Mouse (Mus musculus): ENCODE measurements around the gene Pdcd7. TPM values are rescaled to one million over a fixed set of nuclear protein-coding genes. Genes with fewer than 3 reads are reported as not detected.

Gene Pdcd7
- polyA plus RNA-seq, 1 experiment from 2014 or later = 4.0 TPM

DNA sequence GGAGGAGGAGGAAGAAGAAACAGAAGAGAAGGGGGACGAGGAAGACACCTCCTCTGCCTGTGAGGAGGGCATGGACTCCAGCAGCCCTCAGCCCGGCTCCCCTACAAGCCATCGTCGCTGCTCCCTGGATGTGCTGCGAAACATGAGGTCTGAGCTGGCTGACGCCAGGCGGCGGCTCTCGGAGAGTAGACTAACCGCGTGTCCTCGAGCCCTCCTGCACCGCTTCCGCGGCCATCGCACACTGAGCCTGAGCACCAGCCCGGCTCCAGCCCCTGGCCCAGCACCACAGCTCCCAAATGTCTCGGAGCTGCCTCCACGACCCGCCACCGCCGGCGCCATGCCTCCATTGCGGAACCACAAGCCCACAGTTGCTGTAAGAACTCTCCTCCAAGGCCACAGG is 25.9 kb downstream of the Pdcd7 start:
- ATAC-seq = no peak
- H3K36me3 ChIP-seq (ENCODE audit: control insufficient read depth, insufficient read depth, low read length) = peaks cover 13% of the 10 kb centered on the region
- no peak overlapping the region for H3K4me3 ChIP-seq (ENCODE audit: low read length)
- H3K4me2 ChIP-seq (ENCODE audit: low read length) = no peak overlapping the region
- H3K27me3 ChIP-seq (replicated peaks; ENCODE audit: control insufficient read depth, insufficient read depth, low read length) = no peaks in the 10 kb centered on the region
- no peaks in the 10 kb centered on the region for H3K9me3 ChIP-seq (ENCODE audit: control insufficient read depth, low read length)
- H3K9ac ChIP-seq (ENCODE audit: low read depth, low read length) = no peak overlapping the region
- WGBS = 83% methylated on average over 24 of the region's 24 CpGs
- no peak overlapping the region for H3K27ac ChIP-seq (ENCODE audit: low read depth, low read length)
- H3K4me1 ChIP-seq (ENCODE audit: control insufficient read depth, insufficient read depth, low read depth, low read length) = no peaks in the 10 kb centered on the region

DNA sequence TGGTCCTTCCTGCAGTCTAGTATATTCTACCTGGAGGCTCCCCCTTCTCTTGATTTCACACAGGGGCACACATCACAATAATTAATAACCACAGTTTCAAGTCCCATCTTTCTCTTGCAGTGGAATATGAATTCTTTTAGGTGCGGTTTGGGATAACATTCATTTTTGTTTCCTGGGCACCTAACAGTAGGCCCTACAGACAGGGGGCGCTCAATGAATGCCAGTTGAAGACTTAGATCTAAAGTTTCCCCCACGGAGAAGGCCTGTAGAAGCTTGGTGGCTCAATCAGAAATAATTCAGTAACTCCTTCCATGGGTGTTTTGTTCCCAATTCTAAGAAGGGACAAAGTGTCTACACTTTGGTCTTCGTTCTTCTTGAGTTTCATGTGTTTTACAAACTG is 26.5 kb downstream of the Pdcd7 start:
- WGBS = 79% methylated on average over 4 of the region's 4 CpGs
- Histone ChIP-seq H3K4me3 (ENCODE audit: low read length) (no peak overlapping the region), H3K9me3 (ENCODE audit: control insufficient read depth, low read length) (no peaks in the 10 kb centered on the region), H3K27ac (ENCODE audit: low read depth, low read length) (no peak overlapping the region), H3K27me3 (replicated peaks; ENCODE audit: control insufficient read depth, insufficient read depth, low read length) (no peaks in the 10 kb centered on the region), H3K4me1 (ENCODE audit: control insufficient read depth, insufficient read depth, low read depth, low read length) (no peaks in the 10 kb centered on the region), H3K9ac (ENCODE audit: low read depth, low read length) (no peak overlapping the region), H3K4me2 (ENCODE audit: low read length) (no peak overlapping the region), H3K36me3 (ENCODE audit: control insufficient read depth, insufficient read depth, low read length) (peaks cover 18% of the 10 kb centered on the region)
- no peak for ATAC-seq

DNA sequence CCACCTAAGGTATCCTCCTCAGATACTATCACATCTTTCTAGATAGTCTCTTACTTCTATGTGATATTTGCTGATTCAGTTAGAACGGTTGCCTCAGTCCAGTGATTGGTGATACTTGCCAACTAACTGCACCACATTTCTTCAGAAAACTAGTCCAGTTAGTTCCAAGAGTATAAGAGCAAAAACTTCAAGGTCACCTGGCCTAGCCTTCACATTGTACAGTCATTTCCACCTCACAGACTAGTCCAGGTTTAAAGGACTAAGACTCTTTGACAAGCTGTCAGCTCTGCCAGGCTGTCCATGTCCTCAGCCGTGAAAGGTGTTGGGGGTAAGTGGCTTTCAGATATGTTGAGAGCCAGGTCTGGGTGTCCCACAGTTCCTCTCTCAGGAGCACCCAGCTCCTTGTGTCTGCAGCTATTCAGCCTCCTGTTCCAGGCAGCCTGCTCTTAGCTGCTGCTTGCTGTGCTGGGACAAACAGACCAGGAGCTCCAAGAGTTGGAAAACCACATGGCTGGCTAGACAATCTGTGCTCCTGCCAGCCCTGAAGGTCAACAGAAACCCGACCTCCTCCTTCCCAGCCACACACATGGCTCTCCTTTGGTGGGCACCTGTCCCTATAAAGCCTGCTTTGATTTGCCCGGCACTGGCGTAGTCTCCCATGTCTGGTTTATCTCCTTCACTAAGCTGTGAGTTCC is 28.7 kb downstream of the Pdcd7 start:
- no peaks in the 10 kb centered on the region for H3K4me1 ChIP-seq (ENCODE audit: control insufficient read depth, insufficient read depth, low read depth, low read length)
- no peaks in the 10 kb centered on the region for H3K9me3 ChIP-seq (ENCODE audit: control insufficient read depth, low read length)
- no peak overlapping the region for H3K27ac ChIP-seq (ENCODE audit: low read depth, low read length)
- ATAC-seq = no peak
- peaks cover 15% of the 10 kb centered on the region for H3K36me3 ChIP-seq (ENCODE audit: control insufficient read depth, insufficient read depth, low read length)
- H3K27me3 ChIP-seq (replicated peaks; ENCODE audit: control insufficient read depth, insufficient read depth, low read length) = no peaks in the 10 kb centered on the region
- no peak overlapping the region for H3K9ac ChIP-seq (ENCODE audit: low read depth, low read length)
- WGBS = 85% methylated on average over 5 of the region's 5 CpGs
- H3K4me3 ChIP-seq (ENCODE audit: low read length) = no peak overlapping the region
- H3K4me2 ChIP-seq (ENCODE audit: low read length) = no peak overlapping the region

DNA sequence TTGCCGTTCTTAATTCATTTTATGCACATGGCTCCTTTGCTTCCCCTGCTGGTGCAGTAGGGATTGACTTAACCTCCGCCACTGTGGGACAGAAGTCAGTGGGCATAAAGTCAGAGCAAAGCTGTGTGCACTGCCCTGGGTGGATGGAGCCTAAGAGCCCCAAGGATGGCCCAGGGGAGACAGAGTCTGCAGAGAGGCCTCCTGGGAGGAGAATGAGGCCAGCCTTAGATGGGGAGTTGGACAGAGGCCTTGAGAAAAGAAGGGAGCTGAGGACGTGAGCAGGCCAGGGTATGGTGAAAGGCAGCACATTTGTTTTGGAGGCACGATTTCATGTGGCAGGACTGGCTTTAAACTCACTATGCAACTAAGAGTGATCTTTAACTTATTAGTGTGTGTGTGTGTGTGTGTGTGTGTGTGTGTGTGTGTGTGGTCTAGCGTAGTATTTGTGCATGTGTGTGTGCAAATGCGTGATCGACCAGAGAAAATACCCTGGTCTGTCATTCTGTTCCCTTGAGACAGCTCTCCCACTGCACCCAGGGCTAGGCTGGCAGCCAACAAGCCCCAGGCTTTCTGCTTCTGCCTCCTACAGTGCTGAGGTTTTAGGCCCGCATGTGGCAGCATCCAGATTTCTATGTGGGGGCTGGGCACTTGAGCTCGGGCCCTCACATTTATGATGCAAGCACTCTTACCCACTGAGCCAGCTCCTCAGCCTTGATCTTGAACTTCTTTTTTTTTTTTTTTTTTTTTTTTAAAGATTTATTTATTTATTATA is 29.4 kb downstream of the Pdcd7 start:
- 77% methylated on average over 9 of the region's 9 CpGs for WGBS
- no peaks in the 10 kb centered on the region for H3K9me3 ChIP-seq (ENCODE audit: control insufficient read depth, low read length)
- peaks cover 15% of the 10 kb centered on the region for H3K36me3 ChIP-seq (ENCODE audit: control insufficient read depth, insufficient read depth, low read length)
- no peak overlapping the region for H3K9ac ChIP-seq (ENCODE audit: low read depth, low read length)
- H3K4me1 ChIP-seq (ENCODE audit: control insufficient read depth, insufficient read depth, low read depth, low read length) = no peaks in the 10 kb centered on the region
- ATAC-seq = no peak
- H3K27ac ChIP-seq (ENCODE audit: low read depth, low read length) = no peak overlapping the region
- no peak overlapping the region for H3K4me2 ChIP-seq (ENCODE audit: low read length)
- no peaks in the 10 kb centered on the region for H3K27me3 ChIP-seq (replicated peaks; ENCODE audit: control insufficient read depth, insufficient read depth, low read length)
- no peak overlapping the region for H3K4me3 ChIP-seq (ENCODE audit: low read length)

DNA sequence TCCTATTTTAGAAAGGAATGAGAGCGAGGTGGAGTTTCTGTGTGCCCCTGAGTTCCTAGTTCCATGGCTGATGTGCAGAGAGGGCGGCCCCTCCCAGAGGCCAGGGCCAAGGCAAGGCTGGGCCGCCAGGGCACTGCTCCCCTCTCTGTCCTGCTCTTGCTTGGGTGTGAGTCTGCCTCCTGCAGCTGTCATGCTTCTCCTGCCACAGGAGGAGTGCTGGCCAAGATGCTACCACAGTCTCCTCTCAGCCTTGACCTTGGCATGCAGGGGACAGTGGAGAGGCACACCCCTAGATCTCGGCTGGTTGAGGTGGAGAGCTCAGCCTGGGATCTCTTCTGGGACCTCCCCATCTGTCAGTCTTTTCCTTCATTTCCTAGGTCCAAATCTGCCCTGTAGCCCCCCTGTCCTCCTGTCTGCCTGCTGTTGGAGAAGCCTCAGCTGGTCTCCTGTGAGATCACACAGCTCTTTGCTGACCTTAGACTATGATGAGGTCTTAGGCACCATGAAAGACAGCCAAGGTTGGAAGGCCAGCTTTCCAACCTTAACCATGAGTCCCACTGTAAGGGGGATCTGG is 35.2 kb downstream of the Pdcd7 start:
- H3K9ac ChIP-seq (ENCODE audit: low read depth, low read length) = no peak overlapping the region
- no peaks in the 10 kb centered on the region for H3K9me3 ChIP-seq (ENCODE audit: control insufficient read depth, low read length)
- no peak for ATAC-seq
- H3K27ac ChIP-seq (ENCODE audit: low read depth, low read length) = no peak overlapping the region
- H3K4me1 ChIP-seq (ENCODE audit: control insufficient read depth, insufficient read depth, low read depth, low read length) = no peaks in the 10 kb centered on the region
- no peaks in the 10 kb centered on the region for H3K27me3 ChIP-seq (replicated peaks; ENCODE audit: control insufficient read depth, insufficient read depth, low read length)
- 74% methylated on average over 4 of the region's 4 CpGs for WGBS
- no peak overlapping the region for H3K4me3 ChIP-seq (ENCODE audit: low read length)
- peaks cover 6% of the 10 kb centered on the region for H3K36me3 ChIP-seq (ENCODE audit: control insufficient read depth, insufficient read depth, low read length)
- H3K4me2 ChIP-seq (ENCODE audit: low read length) = no peak overlapping the region

DNA sequence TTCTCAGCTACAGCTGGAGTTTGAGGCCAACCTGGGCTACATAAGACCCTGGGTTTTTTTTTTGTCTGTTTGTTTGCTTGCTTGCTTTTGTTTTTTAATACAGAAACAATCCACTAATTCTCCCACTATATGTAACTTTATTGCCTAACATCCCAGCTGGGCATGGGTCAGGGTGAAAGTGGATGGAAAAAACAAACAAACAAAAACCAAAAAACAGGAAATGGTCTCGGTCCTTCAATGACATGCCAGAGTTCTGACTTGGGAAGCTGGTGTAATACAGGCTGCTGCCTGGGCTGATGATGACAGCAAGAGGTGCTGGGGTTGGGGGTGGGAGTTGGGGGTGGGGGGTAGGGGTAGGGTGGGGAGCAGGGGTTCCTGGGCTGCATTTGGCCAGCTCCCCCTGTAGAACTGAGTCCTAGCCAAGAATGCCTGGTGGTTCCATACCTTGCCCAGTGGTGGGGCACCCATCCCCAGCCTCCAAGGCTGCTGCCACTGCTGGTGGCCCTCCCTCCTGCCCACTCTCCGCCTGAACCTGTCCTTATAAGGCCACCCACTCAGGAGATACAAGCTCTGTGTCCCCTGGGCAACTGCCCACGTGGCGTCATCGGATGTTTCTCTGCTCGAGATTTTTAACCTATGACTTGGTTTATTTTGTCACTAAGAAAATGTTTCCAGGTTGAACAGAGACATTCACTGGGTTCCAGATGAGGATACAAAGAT is 36.3 kb downstream of the Pdcd7 start:
- Histone ChIP-seq H3K9me3 (ENCODE audit: control insufficient read depth, low read length) (no peaks in the 10 kb centered on the region), H3K27ac (ENCODE audit: low read depth, low read length) (no peak overlapping the region), H3K36me3 (ENCODE audit: control insufficient read depth, insufficient read depth, low read length) (peaks cover 3% of the 10 kb centered on the region; the same call in 1 of the 2 replicates), H3K4me2 (ENCODE audit: low read length) (no peak overlapping the region), H3K9ac (ENCODE audit: low read depth, low read length) (no peak overlapping the region), H3K4me1 (ENCODE audit: control insufficient read depth, insufficient read depth, low read depth, low read length) (no peaks in the 10 kb centered on the region), H3K4me3 (ENCODE audit: low read length) (no peak overlapping the region), H3K27me3 (replicated peaks; ENCODE audit: control insufficient read depth, insufficient read depth, low read length) (no peaks in the 10 kb centered on the region)
- ATAC-seq = no peak
- 75% methylated on average over 6 of the region's 6 CpGs for WGBS

DNA sequence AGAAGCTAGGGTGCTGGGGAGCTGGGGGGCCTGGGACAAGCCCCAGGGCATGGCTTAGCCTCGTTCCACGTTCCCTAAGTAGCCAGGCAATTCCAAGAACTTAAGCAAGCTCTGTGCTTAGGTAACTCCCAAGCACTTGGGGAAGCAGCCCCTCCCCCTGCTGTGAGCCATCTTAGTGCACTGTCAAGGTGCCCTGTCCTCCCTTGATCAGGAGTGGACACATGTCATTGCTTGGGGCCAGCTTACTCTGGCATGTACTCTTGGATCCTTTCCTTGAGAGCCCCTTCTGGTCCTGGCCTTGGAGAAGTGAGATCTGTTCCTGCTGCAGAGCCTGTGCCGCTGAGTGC is 36.8 kb downstream of the Pdcd7 start:
- Histone ChIP-seq H3K27me3 (replicated peaks; ENCODE audit: control insufficient read depth, insufficient read depth, low read length) (no peaks in the 10 kb centered on the region), H3K36me3 (ENCODE audit: control insufficient read depth, insufficient read depth, low read length) (no peaks in the 10 kb centered on the region), H3K9me3 (ENCODE audit: control insufficient read depth, low read length) (no peaks in the 10 kb centered on the region), H3K27ac (ENCODE audit: low read depth, low read length) (no peak overlapping the region), H3K4me2 (ENCODE audit: low read length) (no peak overlapping the region), H3K4me3 (ENCODE audit: low read length) (no peak overlapping the region), H3K4me1 (ENCODE audit: control insufficient read depth, insufficient read depth, low read depth, low read length) (no peaks in the 10 kb centered on the region), H3K9ac (ENCODE audit: low read depth, low read length) (no peak overlapping the region)
- no peak for ATAC-seq
- WGBS = 60% methylated on average over 3 of the region's 3 CpGs

DNA sequence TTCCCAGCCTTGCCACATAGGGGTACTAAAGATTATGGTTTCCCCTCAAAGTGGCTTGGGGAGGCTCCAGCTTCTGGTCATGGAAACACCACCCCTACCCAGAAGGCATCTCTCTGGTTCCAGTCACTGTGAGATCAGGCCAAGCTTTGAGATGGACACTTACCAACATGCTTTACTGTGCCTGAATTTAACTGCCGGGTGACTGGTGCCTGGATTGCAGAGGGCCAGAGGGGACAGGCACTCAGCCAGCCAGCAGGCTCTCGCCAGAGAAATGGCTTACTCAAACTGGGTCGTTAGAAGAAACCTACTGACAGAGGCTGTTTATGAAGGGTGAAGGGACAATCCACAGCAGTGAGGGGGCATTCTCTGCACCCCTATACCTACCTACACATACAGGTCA is 38.4 kb downstream of the Pdcd7 start:
- H3K27ac ChIP-seq (ENCODE audit: low read depth, low read length) = no peak overlapping the region
- H3K4me1 ChIP-seq (ENCODE audit: control insufficient read depth, insufficient read depth, low read depth, low read length) = no peaks in the 10 kb centered on the region
- no peak overlapping the region for H3K4me3 ChIP-seq (ENCODE audit: low read length)
- WGBS = 53% methylated on average over 3 of the region's 3 CpGs
- no peaks in the 10 kb centered on the region for H3K9me3 ChIP-seq (ENCODE audit: control insufficient read depth, low read length)
- peaks cover 4% of the 10 kb centered on the region for H3K27me3 ChIP-seq (replicated peaks; ENCODE audit: control insufficient read depth, insufficient read depth, low read length)
- no peak for ATAC-seq
- H3K36me3 ChIP-seq (ENCODE audit: control insufficient read depth, insufficient read depth, low read length) = no peaks in the 10 kb centered on the region
- no peak overlapping the region for H3K9ac ChIP-seq (ENCODE audit: low read depth, low read length)
- no peak overlapping the region for H3K4me2 ChIP-seq (ENCODE audit: low read length)

Measured in hindbrain, embryonic 16.5 days (tissue).